Mouse (Mus musculus): ENCODE measurements around the gene Zfp174. TPM values are rescaled to one million over a fixed set of nuclear protein-coding genes. Genes with fewer than 3 reads are reported as not detected.

The Zfp174 gene
- 4.3 and 4.8 TPM in 2 replicates for polyA plus RNA-seq (2012; rRNA removed)

GRCm38 (mm10) chr16:3846711-3847518, at the start of gene Zfp174:
Zfp174 (plus strand) TSS chr16:3847268.

GRCm38 (mm10) chr16:3830588-3831109, 16.4 kb upstream of the Zfp174 start, which contains the start of gene Olfr15:
Olfr15 (plus strand) TSS chr16:3830878.

GRCm38 (mm10) chr16:3872216-3873047, 25.4 kb downstream of the Zfp174 start, which contains the start of gene Naa60:
Naa60 (plus strand) TSS chr16:3872375.

GRCm38 (mm10) chr16:3884201-3885064, 37.4 kb downstream of the Zfp174 start, which contains the start of the genes Zfp597 and Gm20695:
Zfp597 (minus strand) TSS chr16:3884561.
Gm20695 (plus strand) TSS chr16:3884648.

Other genes starting within 250 kb of the Zfp174 start
- 0.01 TPM in 1 of 2 replicates, not detected in the other for gene Mefv, start 129.2 kb upstream of the Zfp174 start, polyA plus RNA-seq (2012; rRNA removed)
- 19.6 and 19.8 TPM in 2 replicates for gene Zfp263, start 103.2 kb upstream of the Zfp174 start, polyA plus RNA-seq (2012; rRNA removed)
- not detected in 2 replicates for gene Olfr15, start 16.4 kb upstream of the Zfp174 start, polyA plus RNA-seq (2012; rRNA removed)
- 71.9 and 76.3 TPM in 2 replicates for gene Naa60, start 25.1 kb downstream of the Zfp174 start, polyA plus RNA-seq (2012; rRNA removed)
- 16.4 and 16.7 TPM in 2 replicates for gene Zfp597, start 37.3 kb downstream of the Zfp174 start, polyA plus RNA-seq (2012; rRNA removed)
- gene Gm20695, start 37.4 kb downstream of the Zfp174 start, polyA plus RNA-seq (2012; rRNA removed): 0.48 and 0.54 TPM in 2 replicates
- 10.3 and 12.0 TPM in 2 replicates for gene 1700037C18Rik, start 61.4 kb downstream of the Zfp174 start, polyA plus RNA-seq (2012; rRNA removed)
- 41.1 and 42.7 TPM in 2 replicates for gene Cluap1, start 61.5 kb downstream of the Zfp174 start, polyA plus RNA-seq (2012; rRNA removed)
- 2.4 and 2.6 TPM in 2 replicates for gene Nlrc3, start 129.4 kb downstream of the Zfp174 start, polyA plus RNA-seq (2012; rRNA removed)
- gene Slx4, start 156.5 kb downstream of the Zfp174 start, polyA plus RNA-seq (2012; rRNA removed): 58.6 and 60.7 TPM in 2 replicates
- gene Dnase1, start 189.7 kb downstream of the Zfp174 start, polyA plus RNA-seq (2012; rRNA removed): 0.12 and 0.17 TPM in 2 replicates
- 65.1 and 68.8 TPM in 2 replicates for gene Trap1, start 230.6 kb downstream of the Zfp174 start, polyA plus RNA-seq (2012; rRNA removed)

Data from central nervous system, embryonic 18 days (tissue).